Mouse (Mus musculus) thymus, adult 18-20 months (tissue): Measurements from ENCODE around the gene Lrtm2.

Source experiments
- DNase-seq, 2 experiments: peaks; one replicate each; pipeline ENCODE4 v3.0.0; 2022; ENCODE audit warnings: mixed read lengths in 2 of 2

Lrtm2 gene

DNA sequence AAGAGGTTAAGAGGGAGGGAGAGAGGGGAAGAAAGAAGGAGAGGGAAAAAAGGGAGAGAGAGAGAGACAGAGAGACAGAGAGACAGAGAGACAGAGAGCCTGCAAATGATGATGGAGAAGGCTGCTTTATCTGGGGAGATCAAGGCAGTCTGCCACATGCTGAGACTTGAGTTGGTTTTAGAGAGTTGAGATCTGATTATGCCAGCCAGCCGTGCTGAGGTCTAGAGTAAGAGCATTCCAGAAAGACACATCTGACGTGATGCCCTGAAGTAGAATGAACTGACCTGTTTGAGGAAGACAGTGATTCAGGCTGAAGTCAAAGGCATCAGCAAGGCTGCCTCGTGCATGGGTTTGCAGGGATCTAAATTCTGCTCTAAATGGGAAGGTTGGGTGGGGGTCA, 3.3 kb upstream of the Lrtm2 start:
- no peak for DNase-seq

DNA sequence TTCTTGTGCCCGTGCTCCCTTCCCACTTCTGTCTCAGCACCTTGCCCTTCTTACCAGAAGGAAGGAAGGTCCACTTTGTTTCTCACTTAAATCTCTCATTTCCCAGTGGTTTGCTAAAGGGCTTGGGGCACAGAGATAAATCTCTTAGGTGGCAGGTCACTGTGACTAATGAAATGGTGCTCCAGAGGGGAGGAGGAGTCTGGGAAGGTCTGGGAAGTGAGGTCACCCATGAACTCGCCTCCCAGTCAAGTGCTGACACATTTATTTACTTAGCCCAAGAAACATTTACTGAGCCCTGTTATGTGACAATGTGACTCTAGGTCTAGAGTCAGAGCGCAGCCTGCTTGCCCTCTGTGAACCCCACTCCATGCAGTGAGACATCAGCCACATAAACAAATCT, 2.6 kb upstream of the Lrtm2 start:
- DNase-seq: no peak

DNA sequence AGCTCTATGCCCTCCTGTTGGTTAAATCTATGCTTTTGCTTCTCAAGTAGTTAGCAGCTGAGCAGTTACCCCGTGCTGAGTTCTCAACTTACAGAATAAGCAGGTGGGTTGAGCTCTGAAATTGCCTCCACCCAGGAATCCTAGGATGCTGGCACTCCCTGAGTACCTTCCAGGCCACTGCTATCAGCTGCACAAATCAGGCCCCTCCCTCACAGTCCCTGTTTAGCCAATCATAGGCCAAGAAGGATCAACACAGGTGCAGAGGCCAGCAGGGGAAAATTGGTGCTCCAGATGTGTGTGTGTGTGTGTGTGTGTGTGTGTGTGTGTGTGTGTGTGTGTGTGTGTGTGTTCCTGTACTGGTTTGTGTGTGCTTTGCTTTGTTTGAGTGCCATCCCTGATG, 1.5 kb upstream of the Lrtm2 start:
- no peak for DNase-seq

DNA sequence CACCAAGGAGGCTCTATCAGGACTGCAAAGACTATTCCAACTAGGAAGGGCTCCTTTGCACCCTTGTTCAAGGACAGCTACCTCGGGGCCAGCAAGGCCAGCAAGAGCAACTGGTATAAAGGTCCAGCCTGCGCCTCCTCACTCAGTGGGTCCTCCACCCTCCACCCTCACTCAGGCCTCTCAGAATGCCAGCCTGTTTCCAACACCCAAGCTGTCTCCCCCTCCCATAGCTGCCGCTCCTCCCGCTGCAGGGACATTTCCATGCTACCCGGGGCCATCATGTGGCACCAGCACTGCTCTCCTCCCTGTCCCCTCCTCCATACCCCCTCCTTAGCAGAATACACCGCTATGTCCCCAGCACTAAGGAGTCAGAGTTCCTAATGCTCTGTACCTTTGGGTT, 630 bp downstream of the Lrtm2 start:
- DNase-seq: no peak

DNA sequence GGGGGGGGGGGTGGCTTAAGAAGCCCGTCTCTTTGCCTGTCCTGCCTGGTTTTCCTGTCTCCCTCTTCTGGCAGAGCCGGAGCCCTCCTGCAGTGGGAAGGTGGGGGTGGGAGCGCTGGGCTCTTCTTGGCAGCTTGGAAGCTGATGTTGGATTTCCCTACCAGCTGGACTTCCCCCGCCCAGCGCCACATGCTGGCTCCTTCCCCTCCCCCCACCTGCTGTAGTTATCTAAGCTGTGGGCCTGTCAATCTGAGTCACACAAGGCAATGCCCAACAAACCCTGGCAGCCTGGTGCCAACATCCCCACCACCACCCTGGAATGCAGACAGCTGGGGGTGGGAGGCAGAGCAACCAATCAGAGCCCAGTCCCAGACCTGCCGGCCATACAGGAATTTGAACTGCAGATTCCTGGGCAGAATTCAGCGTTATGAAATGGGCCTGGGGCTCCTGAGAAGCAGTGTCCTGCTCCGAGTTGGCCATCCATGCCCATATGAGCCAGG, 1.3 kb downstream of the Lrtm2 start:
- DNase-seq: no peak

DNA sequence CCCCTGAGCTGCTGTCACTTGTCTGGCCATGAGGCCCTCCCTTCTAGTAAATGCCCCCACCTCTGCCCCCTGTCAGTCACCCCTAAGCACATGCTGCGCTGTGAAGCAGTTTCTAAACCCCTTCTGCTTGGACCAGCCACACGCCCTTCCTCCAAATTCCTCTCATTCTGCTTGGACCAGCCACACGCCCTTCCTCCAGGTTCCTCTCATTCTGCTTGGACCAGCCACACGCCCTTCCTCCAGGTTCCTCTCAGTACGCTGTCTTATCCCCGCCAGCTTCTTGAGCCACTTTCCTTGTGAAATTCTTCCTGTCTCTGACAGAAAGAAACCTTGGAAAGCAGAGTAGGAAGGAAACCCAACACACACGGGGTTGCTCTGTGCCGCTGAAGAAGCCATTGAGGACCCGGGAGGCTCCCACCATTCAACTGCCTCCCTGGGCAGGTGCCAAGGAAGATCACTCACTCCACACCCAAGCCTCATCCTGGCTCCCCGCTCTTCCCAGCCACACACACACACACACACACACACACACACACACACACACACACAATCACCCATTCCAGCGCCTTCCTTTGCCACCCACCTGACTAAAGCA, 1.9 kb downstream of the Lrtm2 start:
- no peak for DNase-seq

DNA sequence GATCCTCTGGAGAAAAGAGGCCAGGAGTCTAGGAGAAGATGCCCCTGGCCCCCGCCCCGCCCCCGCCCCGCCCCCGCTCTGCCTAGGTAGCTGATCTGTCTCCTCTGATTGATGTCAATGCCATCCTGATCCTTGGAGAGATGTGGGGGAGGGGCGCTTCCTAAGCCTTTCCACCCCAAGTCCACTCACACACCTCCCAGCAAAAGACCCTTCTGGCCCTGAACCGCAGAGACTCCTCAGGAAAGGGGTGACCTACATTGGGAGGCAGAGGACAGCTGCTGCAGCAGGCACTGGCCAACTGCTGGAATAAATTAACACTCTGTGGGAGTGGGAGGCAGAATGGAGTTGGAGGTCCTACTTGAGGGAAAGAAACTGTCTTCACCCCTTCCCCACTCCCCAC, 4.0 kb downstream of the Lrtm2 start:
- no peak for DNase-seq

DNA sequence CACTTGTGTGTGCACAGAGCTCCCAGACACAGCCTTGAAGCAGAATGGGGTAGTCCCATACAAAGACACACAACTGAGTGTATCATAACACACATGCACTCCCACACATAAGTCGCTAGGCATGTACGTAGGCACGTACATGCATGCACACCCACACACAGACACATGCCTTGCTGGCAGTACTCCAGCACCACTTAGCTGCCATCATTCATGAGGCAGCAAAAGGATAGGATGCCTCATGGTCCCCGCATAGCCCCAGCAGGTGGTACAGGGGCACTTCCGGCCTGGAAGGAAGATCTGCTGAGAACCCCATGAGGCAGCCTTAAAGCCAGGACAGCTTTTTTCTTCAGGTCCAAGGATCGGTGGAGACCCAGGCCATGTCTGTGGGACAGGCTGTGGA, 4.6 kb downstream of the Lrtm2 start:
- DNase-seq: no peak

DNA sequence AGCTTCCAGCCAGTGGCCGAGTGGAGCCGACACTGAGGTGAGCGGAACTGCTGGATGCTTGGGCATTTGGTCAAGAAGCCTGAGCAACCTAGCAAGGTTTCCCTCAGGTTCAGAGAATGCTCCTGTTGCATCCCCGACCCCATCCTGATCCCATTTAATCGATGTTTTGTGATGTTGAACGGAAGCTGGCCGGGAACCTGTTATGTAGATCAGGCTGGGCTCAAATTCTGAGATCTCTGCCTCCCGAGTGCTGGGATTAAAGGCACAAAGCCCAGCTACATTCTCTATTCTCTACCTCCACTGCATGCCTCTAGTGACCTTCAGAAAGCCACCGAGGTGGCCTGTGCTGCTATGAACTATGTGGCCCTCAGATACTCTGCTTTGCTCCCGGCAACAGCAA, 5.8 kb downstream of the Lrtm2 start:
- DNase-seq: no peak

DNA sequence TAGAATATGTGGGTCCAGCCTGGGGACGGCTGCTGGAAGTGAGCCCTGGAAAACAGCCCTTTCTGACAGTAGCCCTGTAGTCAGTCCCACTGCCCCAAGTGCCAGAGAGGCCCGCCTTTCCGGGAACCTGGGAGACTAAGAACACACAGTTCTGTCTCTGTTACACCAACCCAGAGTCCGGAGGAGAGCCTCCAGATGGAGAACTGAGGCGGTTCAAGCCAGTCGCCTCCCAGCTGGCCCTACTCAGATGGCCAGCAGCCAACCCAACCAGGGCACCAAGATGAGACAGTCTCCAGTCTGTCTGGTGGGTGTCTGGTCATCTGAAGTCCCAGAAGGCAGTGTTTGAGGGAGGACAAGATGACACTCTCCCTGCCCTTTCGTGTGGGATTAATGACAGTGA, 8.8 kb downstream of the Lrtm2 start:
- no peak for DNase-seq

DNA sequence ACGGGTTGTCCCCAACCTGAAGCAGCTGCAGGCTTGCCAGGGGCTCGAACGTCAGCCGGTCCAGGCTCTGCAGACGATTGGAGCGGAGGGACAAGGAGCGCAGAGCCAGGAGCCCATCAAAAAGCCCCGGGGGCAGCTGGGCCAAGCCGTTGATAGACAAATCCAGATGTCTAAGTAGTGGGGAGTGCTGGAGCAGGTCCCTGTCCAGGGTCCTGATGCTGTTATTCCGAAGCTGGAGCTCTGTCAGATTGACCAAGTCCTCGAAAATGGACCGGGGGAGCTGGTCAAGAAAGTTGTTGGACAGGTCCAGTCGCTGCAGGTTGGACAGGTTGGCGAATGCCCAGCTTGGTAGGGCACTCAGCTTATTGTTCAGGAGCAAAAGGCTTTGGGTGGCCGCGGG, 10.1 kb downstream of the Lrtm2 start:
- DNase-seq: no peak

DNA sequence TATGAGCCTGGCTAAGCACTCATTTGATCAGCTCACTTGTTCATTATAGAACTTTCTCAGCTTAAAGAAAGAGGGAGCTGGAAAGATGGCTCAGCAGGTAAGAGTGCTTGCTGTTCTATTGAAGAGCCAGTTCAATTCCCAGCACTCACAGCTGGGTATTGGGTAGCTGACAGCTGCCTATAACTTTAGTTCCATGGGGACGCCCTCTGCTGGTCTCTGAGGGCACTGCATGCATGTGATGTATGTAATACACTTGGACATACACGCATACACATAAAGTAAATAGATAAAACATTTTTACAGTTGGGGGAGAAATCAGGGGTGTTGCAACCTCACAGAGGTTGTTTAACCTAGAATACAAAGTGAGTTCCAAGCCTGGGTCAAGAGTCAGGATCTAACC, 11.2 kb downstream of the Lrtm2 start:
- DNase-seq: no peak

DNA sequence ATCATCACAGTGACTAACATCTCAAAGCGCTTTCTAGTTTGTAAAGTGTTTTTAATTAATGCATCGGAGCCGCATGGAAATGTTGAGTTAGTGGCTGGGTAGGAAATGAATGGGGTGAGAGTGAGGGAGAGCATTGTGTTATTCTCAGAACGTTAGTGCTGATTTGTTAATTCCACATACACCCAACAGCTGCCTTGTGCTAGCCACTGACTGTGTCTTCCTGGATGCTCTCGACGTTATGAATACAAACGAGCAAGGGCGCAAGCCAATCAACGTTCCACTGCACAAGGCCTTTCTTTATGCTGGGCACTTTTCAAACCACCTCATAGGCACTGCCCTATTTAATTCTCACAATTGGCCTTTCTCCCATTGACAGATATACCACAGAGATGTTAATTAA, 11.8 kb downstream of the Lrtm2 start:
- no peak for DNase-seq

DNA sequence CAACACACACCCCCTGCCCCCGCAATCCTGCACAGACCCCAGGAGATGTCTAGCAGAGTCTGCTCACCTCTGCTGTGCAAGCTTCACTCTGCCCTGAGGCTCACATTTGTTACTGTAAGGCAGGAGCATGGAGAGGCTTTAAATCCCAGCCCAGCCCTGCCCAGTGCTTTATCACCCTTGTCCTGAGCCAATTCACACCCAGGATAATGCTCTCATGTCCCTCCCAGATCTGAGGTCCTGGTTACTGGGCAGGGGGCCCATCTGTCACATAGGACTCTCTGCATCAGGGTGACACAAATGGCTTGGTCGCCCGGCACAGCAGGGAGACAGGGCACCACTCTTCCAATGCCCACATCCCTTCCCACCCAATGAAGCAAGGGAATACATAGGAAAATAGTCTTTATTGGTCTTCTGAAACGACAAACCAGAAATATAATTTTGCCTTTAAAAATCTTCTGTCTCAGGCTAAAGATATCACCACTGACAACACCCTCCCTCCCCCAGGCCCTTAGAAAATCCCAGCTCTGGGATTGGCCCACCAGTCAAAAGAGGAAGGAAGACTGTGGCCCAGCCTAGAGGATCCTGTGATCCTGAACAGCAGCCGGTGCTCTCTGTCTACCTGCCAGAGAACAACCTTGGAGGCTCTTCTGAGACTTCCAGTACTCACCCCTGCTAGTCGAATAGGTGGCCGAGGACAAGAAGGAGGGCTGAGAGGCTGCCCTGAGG, 15.7 kb downstream of the Lrtm2 start:
- no peak for DNase-seq

DNA sequence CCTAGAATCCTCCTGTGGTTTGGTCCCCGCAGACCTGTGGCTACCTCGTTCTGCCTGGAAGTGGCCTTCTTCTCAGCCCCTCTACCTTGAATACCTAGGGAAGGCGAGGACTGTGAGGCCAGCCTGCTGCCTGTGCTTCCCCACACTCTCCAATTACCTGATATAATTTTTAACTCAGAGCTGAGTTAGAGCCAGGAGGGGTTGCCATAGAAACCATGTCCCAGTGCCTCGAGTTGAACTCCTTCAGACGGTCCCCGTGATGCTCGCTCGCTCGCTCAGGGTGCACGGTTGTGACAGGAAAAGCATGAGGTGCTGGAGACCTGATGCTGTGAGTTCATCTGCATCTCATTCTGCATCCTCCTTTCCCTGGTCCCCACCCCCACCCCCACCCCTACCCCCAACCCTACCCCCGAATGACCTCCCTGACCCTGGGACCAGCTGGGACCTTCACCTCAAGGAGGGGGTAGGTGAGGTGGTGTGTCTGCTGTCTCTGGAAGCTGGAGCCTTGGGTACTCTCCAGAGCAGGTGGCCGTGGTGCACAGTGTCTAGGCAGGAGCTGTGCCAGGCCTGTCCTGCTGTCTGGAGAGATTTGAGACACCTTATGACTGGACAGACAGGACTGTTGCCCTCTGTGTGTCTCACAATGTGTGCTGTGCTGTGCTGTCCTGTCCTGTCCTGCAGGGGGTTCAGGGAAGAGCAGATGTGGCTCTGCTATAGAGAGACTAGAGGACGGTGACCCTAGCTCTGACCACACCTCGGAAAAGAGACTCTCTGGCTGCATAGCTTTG, 16.8 kb downstream of the Lrtm2 start:
- no peak for DNase-seq

DNA sequence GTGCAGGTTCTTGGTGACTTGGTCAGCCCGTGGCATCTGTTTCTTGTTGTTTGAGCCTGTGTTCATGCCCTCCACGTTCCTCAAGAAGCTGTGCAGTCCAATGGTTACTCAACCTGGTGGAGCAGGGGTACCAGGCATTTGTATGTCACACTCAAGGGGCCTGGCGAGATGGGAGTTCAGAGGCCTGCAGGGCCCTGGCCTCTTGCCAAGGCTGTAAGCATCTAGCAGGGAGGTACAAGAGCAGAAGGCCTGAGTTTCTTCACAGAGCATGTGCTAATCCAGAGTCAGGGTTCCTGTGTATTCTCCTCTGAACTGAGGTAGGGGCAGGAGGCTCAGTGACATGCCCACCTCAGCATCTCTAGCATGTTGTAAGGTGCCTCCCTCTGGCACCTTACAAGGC, 17.5 kb downstream of the Lrtm2 start:
- no peak for DNase-seq

DNA sequence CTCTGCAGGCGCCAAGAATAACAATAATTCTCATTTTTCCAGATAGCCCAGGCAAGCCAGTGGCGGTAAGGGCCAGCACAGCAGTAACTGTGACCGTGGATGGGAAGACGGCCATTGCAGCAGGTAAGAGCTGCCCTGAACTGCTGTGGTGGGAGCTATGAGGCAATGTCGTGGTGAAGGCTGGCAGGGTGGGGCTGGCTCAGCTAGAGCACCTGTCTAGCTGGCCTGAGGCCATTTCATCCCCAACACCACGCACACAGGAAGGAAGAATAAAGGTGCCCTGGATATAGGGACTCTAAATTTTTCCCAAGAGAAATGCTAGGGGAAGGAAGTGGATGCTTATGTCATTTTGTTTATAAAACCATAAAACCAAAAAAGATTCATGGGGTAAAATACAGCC, 18.2 kb downstream of the Lrtm2 start:
- no peak for DNase-seq

DNA sequence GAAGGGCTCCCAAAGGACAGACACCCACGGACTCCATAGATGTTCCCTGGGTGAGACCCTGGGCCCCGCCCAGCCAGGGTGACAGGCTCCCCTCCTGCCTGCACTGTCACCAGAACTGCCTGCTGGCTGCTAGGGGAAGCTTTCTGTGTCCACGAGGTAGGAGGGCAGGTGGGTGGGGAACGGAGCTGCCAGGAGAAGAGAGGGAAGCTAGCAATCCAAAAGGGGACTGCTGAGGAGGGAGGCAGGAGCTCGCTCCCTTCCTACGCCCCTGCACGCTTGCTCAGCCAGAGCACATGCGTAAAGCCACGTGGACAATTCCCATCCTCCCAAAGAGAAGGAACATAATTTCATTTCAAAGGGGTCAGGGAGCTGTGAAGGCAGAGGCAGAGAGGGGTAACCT, 20.4 kb downstream of the Lrtm2 start:
- DNase-seq: no peak

DNA sequence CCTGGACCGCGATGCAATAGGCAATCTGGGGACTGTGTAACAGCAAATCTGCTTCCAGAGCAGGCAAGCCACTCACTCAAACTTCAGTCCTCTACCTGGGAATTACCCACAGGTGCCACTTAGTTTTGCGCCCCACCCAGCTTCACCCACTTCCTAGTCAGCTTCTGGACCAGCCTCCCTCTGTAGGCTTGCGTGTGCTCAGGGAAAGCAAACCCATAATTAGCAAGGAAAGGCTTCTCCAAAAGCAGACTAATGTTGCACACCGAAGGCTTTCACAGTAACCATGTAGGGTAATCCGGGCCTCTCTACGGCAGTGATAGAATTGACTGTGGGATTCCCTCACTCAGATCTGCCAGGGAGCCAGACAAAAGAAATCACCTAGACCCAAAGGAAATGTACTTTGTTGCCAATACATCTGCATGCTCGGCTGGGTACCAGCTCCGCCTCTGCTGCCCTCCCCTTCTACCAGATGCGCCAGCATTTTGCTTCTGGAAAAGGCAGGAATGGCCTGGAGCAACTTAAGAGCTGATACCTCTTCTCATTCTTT, 22.6 kb downstream of the Lrtm2 start:
- no peak for DNase-seq

DNA sequence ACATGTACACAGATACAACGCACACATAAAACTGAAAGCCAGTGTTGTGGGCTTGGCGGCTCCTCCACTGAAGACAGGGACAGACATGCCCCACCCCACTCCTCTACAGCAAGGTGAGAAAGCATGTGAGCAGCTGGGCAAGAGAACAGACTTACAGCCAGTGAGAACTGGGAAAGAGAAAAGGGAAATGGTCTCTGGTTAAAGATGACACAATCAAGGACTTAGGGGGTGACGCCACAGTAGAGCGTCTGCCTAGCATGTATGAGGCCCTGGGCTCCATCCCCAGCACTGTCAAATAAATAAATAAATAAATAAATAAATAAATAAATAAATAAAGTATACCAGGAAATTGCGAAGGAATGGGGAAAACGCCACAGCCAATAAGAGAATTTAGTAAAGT, 27.2 kb downstream of the Lrtm2 start:
- no peak for DNase-seq

DNA sequence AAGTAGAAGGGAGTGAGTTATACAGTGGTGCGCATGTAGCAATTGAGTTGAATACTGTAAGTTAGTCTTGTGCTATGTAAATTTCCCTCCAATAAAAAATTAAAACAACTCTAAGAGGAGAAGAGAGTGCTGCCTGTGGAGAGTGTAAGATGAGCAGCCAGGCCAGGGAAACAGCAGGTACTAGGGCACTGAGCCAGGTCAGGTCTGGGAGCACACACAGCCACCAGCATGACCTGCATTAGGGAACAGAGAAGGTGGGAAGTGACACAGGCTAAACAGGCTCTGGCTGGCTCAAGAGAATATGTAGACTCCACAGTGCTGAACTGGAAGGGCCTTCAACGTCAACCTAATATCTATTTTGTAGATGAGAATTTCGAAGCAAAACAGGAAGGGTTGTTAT, 29.3 kb downstream of the Lrtm2 start:
- no peak for DNase-seq

DNA sequence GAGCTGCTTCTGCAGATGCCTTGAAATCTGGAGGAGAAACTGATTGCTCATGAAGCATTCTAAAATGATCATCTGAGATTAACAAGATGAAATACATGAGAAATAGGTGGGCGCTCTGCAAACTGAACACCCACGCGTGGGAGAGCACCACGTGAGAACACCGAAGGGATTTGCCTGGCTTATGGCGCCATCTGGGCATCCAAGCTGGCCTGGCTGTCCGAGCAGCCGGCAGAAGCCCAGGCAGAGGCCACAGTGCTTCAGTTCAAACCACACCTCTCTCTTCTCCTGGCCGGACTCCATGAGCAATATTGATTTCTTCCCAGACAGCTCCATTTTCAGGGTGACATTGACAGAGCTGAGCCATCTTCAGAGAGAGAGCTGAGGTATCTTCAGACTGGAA, 49.8 kb downstream of the Lrtm2 start:
- DNase-seq: no peak

DNA sequence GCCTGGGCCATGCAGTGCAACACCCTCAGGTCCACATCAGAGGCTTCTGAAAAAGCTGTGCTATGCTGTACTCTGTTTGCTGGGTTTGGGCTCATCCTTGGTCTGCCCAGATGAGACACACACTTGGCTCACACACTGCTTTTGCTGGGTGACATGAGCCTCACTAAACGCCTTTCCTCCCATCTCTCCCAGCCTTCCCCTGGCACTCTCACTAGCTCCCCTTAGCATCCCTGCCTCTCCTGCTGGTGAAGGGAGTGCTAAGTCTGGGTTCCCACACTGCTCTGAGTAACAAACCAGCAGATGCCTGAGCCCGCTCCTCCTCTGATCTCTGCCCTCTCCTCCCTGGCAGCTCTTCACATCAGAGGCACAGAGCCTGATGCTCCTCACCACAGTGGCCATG, 53.9 kb downstream of the Lrtm2 start:
- DNase-seq: no peak
